Mouse (Mus musculus) spleen, postnatal 36 days (tissue): Measurements from ENCODE around the gene Upp2.

Experiments
- DNase-seq, 2 experiments: peaks; one replicate each; pipeline ENCODE4 v3.0.0; 2022; ENCODE audit warnings: low spot score in 2 of 2, mixed read lengths in 1 of 2

The Upp2 gene

GRCm38 (mm10) chr2:58842443-58842842, 275.3 kb downstream of the Upp2 start:
- DNase-seq, result no peak
